ENCODE assay signal across 18 mouse cellular contexts in genomic region chr12:55824027-55824426, GRCm38 (mm10).
"Had no signal": no experiment of that assay in that cellular context is flagged by ENCODE, and none has a peak within 500 bp of the region (broad histone marks: within the 10 kb centered on the region; RNA-seq: fewer than 3 reads in every experiment).

No protein-coding gene starts in this region.

- H3K9me3 ChIP-seq: liver, embryonic 13.5 days; neural tube, embryonic 13.5 days; stomach, embryonic 15.5 days had no signal

- ATAC-seq: intestine, postnatal 0 days had no signal

- H3K27me3 ChIP-seq: liver, embryonic 13.5 days; neural tube, embryonic 13.5 days; stomach, embryonic 15.5 days had no signal

- H3K36me3 ChIP-seq: liver, embryonic 13.5 days; neural tube, embryonic 13.5 days; stomach, embryonic 15.5 days had no signal

- H3K4me3 ChIP-seq: left cerebral cortex, adult 2 months; liver, embryonic 13.5 days; myocyte; neural tube, embryonic 13.5 days; stomach, embryonic 15.5 days had no signal

- H3K4me1 ChIP-seq: stomach, embryonic 15.5 days had no signal

- H3K27ac ChIP-seq: kidney, postnatal 0 days; left cerebral cortex, adult 2 months; liver, embryonic 13.5 days; macrophage; neural tube, embryonic 13.5 days; stomach, embryonic 15.5 days had no signal

- H3K4me2 ChIP-seq: liver, embryonic 13.5 days; lung, embryonic 14.5 days; midbrain, embryonic 11.5 days; neural tube, embryonic 13.5 days; stomach, embryonic 15.5 days had no signal

- DNase-seq: kidney, adult 2 months; kidney, postnatal 36 days; layer of hippocampus, postnatal 36 days; liver, embryonic 13.5 days; lung, embryonic 14.5 days; lung, postnatal 10 days; midbrain, embryonic 14.5 days; right cerebral cortex, postnatal 14 days; right cerebral cortex, postnatal 4 days; thymus, postnatal 25 days had no signal

- H3K9ac ChIP-seq: liver, embryonic 13.5 days; lung, embryonic 14.5 days; neural tube, embryonic 13.5 days; stomach, embryonic 15.5 days had no signal
